Mouse (Mus musculus): ENCODE measurements around the gene Gm14327. TPM values are rescaled to one million over a fixed set of nuclear protein-coding genes. Genes with fewer than 3 reads are reported as not detected.
"Not testable (repeated sequence)": the region's sequence is repeated elsewhere in the genome, so short reads cannot be mapped to it uniquely, and the experiment has no call there.

Gm14327 gene
- 0.38 and 0.94 TPM in 2 replicates for polyA plus RNA-seq (2012; rRNA removed)

GRCm38 (mm10) chr2:177897046-177897578 is at the start of gene Gm14327:
Gm14327 (plus strand) TSS chr2:177897096.
- not testable (repeated sequence) for H3K36me3 ChIP-seq (ENCODE audit: control insufficient read depth, insufficient read depth, low read length); H3K4me1 ChIP-seq (ENCODE audit: control insufficient read depth, insufficient read depth, low read length); H3K27me3 ChIP-seq (replicated peaks; ENCODE audit: control insufficient read depth, insufficient read depth, low read length); H3K27ac ChIP-seq (ENCODE audit: insufficient read depth, low read depth, low read length); DNase-seq
- 56% methylated on average over 11 of the region's 13 CpGs for WGBS
- peak within 1 kb of the TSS; percentile 42; the same call in 1 of the 2 replicates for H3K4me3 ChIP-seq (ENCODE audit: insufficient read depth, low read depth, low read length)

DNA sequence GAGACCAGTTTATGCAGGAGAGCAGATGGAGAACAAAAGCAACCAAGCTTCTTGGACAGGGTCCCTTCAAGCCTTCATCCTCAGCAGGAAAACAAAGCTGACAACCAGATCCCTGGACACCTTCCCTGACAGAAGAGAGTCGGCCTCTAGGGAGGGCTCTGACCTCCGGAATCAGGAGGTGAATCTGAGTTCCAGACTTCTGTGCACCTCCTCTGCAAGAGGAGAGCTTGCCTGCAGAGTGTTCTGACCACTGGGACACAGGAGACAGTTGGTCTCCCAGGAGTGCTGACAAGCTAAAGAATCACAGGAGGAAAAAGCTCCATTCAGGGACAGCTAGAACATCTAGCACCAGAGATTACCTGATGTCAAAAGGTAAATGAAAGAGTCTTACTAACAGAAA is 34.6 kb upstream of the Gm14327 start:
- H3K36me3 ChIP-seq (ENCODE audit: control insufficient read depth, insufficient read depth, low read length); H3K27ac ChIP-seq (ENCODE audit: insufficient read depth, low read depth, low read length); DNase-seq; H3K27me3 ChIP-seq (replicated peaks; ENCODE audit: control insufficient read depth, insufficient read depth, low read length); H3K4me3 ChIP-seq (ENCODE audit: insufficient read depth, low read depth, low read length); H3K4me1 ChIP-seq (ENCODE audit: control insufficient read depth, insufficient read depth, low read length): not testable (repeated sequence)
- 79% methylated on average over 2 of the region's 2 CpGs for WGBS

DNA sequence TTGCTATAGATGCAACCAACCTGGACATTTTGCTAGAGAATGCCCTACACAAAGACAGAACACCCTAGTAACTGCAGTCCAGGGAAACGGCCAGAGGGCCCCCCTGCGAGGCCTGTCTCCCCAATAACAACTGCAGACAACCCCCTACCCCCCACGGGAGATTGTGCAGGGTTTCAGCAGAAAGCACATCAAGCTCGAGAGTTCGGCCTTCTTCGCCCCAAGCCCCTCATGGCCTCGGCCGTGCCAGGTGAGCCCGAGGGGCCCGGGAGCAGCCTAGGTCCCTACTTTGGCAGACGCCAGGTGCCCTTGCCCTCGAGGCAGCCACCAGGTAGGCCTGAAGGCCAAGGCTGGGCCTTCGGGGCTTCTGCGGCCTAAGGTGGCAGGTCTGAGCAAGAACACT is 9.2 kb upstream of the Gm14327 start:
- WGBS: 90% methylated on average over 14 of the region's 14 CpGs
- H3K27me3 ChIP-seq (replicated peaks; ENCODE audit: control insufficient read depth, insufficient read depth, low read length); H3K4me3 ChIP-seq (ENCODE audit: insufficient read depth, low read depth, low read length); H3K4me1 ChIP-seq (ENCODE audit: control insufficient read depth, insufficient read depth, low read length); H3K27ac ChIP-seq (ENCODE audit: insufficient read depth, low read depth, low read length); H3K36me3 ChIP-seq (ENCODE audit: control insufficient read depth, insufficient read depth, low read length); DNase-seq: not testable (repeated sequence)

GRCm38 (mm10) chr2:177898171-177898570 is 1.3 kb downstream of the Gm14327 start:
- H3K36me3 ChIP-seq (ENCODE audit: control insufficient read depth, insufficient read depth, low read length); DNase-seq: not testable (repeated sequence)

GRCm38 (mm10) chr2:177903276-177903675 is 6.4 kb downstream of the Gm14327 start:
- not testable (repeated sequence) for H3K4me3 ChIP-seq (ENCODE audit: insufficient read depth, low read depth, low read length); DNase-seq; H3K27me3 ChIP-seq (replicated peaks; ENCODE audit: control insufficient read depth, insufficient read depth, low read length); H3K27ac ChIP-seq (ENCODE audit: insufficient read depth, low read depth, low read length); H3K36me3 ChIP-seq (ENCODE audit: control insufficient read depth, insufficient read depth, low read length); H3K4me1 ChIP-seq (ENCODE audit: control insufficient read depth, insufficient read depth, low read length)
- 75% methylated on average over 5 of the region's 12 CpGs for WGBS

More at GRCm38 (mm10) chr2:177898171-177898570, 1.3 kb downstream of the Gm14327 start:
- H3K4me3 ChIP-seq (ENCODE audit: insufficient read depth, low read depth, low read length); H3K27me3 ChIP-seq (replicated peaks; ENCODE audit: control insufficient read depth, insufficient read depth, low read length); H3K27ac ChIP-seq (ENCODE audit: insufficient read depth, low read depth, low read length); H3K4me1 ChIP-seq (ENCODE audit: control insufficient read depth, insufficient read depth, low read length): not testable (repeated sequence)
- WGBS: 64% methylated on average over 2 of the region's 3 CpGs

GRCm38 (mm10) chr2:177925563-177926103 is 28.7 kb downstream of the Gm14327 start, which contains the start of gene Zfp972:
Zfp972 (minus strand) TSS chr2:177925613.
- 53% methylated on average over 4 of the region's 5 CpGs for WGBS
- H3K27ac ChIP-seq (ENCODE audit: insufficient read depth, low read depth, low read length); H3K4me3 ChIP-seq (ENCODE audit: insufficient read depth, low read depth, low read length); H3K36me3 ChIP-seq (ENCODE audit: control insufficient read depth, insufficient read depth, low read length); DNase-seq; H3K4me1 ChIP-seq (ENCODE audit: control insufficient read depth, insufficient read depth, low read length); H3K27me3 ChIP-seq (replicated peaks; ENCODE audit: control insufficient read depth, insufficient read depth, low read length): not testable (repeated sequence)

Other genes with a start within 250 kb of the Gm14327 start
- gene Gm14322, start 137.8 kb upstream of the Gm14327 start, polyA plus RNA-seq (2012; rRNA removed): 1.5 and 1.9 TPM in 2 replicates
- 11.7 and 12.6 TPM in 2 replicates for gene Gm14325, start 56.8 kb upstream of the Gm14327 start, polyA plus RNA-seq (2012; rRNA removed)
- 0.17 TPM in 1 of 2 replicates, not detected in the other for gene Zfp972, start 28.5 kb downstream of the Gm14327 start, polyA plus RNA-seq (2012; rRNA removed)
- 2.9 and 3.8 TPM in 2 replicates for gene Gm14326, start 60.2 kb downstream of the Gm14327 start, polyA plus RNA-seq (2012; rRNA removed)
- 1.3 and 1.7 TPM in 2 replicates for gene Zfp971, start 126.2 kb downstream of the Gm14327 start, polyA plus RNA-seq (2012; rRNA removed)
- 2.3 and 3.2 TPM in 2 replicates for gene Zfp931, start 181.4 kb downstream of the Gm14327 start, polyA plus RNA-seq (2012; rRNA removed)
- gene Phactr3, start 221.9 kb downstream of the Gm14327 start, polyA plus RNA-seq (2012; rRNA removed): 0.05 and 0.17 TPM in 2 replicates